Mouse (Mus musculus) c-Kit-negative CD71-positive TER-119-positive erythroid progenitor cells, embryonic 14.5 days (primary cell): ENCODE data around the gene Megf8.

Experiments used
- DNase-seq: peaks from one replicate; pipeline ENCODE4 v3.0.0-alpha.2; 2013; ENCODE audit warnings: low read depth, low spot score

The Megf8 gene

DNA sequence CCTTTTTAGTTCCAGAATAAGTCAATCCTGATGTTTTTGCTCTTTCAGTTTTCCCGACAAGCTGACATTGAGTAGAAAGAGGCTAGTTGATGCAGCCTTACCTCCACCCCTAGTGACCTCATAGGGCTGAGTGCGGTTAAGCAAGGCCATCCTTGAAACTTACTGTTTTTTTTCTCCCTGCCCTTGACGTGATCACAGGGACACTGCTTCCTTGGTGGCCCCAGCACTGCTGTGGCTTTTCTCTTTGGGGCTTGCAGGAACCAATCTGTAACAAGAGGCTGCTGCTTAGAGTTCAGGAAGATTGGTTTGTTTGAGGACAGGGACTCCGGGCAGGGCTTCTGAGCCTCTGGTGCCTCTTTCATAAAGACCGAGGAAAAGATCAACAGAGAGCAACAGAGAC lies 85.0 kb downstream of the Megf8 start:
- no peak for DNase-seq

DNA sequence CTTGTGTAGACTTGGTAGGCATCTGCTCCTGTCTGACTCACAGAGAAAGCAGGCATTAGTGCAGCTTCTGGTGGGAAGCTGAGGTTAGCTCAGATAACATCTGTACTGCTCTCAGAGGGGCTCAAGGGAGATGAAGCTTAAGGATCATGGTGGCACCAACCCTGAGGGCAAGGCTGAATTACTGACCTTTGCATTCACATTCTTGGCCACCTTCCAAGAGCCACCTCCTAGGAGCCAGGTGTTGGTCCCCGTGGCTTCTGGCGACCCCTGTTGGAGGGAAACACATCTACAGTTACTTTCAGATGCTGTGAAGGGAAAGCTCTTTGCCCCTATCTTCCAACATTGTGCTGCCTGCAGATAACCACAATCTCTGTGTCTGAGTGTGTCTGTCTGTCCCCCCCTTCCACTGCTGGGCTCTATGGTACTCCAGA lies 85.7 kb downstream of the Megf8 start:
- no peak for DNase-seq

DNA sequence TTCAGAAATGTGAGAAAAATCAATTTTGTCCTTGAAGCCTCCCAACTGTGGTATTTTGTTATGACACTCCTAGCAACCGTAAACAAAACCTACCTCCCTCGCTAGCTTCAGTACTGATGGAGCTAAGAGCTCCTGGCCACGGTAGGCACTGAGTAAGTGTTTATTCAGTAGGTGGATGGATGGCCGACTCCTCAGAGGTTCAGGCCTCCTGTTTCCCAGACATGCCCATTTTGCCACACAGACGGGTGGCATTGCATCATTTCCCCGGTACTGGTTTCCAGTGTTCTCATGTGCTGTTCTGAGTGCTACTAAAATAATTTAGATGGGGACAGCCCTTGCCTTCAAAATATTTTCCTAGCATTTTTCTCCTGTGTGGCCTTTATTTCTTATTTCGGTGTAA lies 89.5 kb downstream of the Megf8 start:
- DNase-seq = no peak

DNA sequence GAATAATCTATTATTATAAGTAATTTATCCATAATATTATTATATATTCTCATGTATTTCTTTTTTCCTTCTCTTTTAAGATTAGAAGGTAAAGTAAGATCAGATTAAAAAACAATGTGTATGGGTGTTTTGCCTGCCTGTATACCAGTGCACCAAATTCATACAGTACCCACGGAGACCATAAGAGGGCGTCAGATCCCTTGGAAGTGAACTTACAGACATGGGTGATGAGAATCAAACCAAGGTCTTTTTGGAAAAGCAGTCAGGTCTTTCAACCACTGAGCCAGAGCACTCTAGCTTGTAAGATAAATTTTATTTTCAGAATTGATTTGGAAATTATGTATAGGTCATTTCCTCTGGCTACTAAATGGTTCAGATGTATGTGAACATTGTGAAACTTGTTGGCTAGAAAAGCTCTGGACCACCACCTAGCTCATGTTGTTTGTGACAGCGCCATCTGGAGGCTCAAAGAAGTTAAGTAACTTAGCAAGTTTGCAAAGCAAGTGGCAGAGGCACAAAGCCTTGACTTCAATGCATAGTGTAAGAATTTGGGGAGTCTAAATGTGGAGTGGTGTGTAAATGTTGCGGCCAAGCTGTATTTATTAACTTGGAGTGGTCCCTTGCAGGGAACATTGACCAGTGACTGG lies 92.3 kb downstream of the Megf8 start:
- no peak for DNase-seq

GRCm38 (mm10) chr7:25410969-25411615 lies 94.1 kb downstream of the Megf8 start:
- DNase-seq = no peak

DNA sequence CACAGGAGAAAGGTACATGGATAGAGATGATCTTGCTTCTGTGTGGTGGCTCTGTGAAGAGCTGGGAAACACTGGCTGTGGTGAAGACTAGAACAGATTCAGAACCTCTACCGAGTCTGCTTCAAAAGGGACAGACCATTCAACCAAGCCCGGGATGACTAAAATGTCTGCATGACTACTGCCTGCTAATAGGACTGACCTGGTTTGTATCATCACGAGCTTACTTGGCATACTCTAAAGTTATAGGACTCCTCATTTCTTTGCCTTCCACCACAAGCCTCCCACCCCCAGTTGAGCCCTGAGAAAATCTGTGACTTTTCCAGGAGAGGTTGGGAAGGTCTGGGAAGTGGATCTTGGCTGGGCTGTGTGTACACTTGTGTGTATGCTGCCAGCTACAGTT lies 94.9 kb downstream of the Megf8 start:
- DNase-seq = no peak

GRCm38 (mm10) chr7:25412833-25413441 lies 96.0 kb downstream of the Megf8 start, which contains the start of gene Cxcl17:
Cxcl17 (minus strand) TSS chr7:25412886.
- no peak for DNase-seq
